Mouse (Mus musculus): ENCODE measurements around the gene Bcor. TPM values are rescaled to one million over a fixed set of nuclear protein-coding genes. Genes with fewer than 3 reads are reported as not detected.

Gene Bcor
- polyA plus RNA-seq, 1 experiment from 2014 or later, result 20.2 TPM

DNA sequence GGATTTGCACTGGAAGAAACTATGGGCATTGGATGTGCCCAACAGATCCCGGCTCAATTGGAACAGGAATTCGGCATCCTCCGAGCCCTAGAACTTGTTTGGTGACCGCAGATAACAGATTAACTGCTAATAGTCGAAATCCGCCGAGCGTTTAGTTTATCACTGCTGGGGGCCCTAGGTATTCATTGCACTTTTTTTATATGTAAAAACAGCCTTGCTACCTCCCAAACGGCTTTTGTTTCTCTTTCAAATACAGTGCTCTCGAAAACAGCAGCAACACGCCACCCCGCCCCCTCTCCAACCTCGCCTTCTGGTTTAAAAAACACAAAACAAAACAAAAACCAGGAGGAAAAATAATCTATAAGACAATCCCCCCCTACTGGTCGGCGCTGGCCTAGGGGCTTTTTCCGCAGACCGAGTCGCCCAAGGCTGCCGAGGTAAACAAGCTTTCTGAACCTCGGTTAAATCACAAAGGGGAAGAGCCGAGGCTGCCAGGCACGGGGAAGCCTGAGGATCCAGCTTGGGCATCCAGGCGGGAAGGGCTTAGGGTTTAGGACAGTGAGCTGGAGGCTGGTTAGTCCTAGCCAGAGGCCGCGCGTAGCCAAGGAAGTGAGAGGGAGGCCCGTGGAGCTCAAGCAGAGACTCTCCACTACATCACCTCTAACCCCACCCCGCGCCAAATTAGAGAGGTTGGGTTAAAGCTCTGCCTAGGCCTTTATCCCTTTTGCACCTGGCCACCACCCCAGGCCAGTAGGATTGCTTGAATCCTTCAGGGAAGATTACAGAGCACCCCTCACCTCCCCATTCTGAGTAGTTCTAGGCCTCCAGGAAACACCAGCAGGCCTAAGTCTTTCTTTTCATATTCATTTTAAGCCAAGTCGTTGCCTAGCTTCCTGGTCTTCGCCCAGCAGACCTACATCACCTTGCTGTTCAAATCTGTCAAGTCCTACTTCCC is 6.7 kb downstream of the Bcor start:
- Histone ChIP-seq H3K4me3 (ENCODE audit: low read depth, low read length) (no peak overlapping the region), H3K27me3 (ENCODE audit: control insufficient read depth, insufficient read depth, low read length) (peaks cover 57% of the 10 kb centered on the region), H3K36me3 (ENCODE audit: control insufficient read depth, insufficient read depth, low read length) (no peaks in the 10 kb centered on the region), H3K4me1 (ENCODE audit: control insufficient read depth, insufficient read depth, low read length) (peaks cover 20% of the 10 kb centered on the region), H3K27ac (ENCODE audit: low read depth, low read length) (no peak overlapping the region), H3K9ac (ENCODE audit: low read depth, low read length) (no peak overlapping the region), H3K4me2 (peak overlapping the region; percentile 69), H3K9me3 (replicated peaks; ENCODE audit: control insufficient read depth, low read length) (no peaks in the 10 kb centered on the region)
- 12% methylated on average over 31 of the region's 31 CpGs for WGBS (ENCODE audit: insufficient replicate concordance)
- no peak for ATAC-seq (replicated peaks; ENCODE audit: insufficient number of reproducible peaks, low FRiP score, low TSS enrichment)

DNA sequence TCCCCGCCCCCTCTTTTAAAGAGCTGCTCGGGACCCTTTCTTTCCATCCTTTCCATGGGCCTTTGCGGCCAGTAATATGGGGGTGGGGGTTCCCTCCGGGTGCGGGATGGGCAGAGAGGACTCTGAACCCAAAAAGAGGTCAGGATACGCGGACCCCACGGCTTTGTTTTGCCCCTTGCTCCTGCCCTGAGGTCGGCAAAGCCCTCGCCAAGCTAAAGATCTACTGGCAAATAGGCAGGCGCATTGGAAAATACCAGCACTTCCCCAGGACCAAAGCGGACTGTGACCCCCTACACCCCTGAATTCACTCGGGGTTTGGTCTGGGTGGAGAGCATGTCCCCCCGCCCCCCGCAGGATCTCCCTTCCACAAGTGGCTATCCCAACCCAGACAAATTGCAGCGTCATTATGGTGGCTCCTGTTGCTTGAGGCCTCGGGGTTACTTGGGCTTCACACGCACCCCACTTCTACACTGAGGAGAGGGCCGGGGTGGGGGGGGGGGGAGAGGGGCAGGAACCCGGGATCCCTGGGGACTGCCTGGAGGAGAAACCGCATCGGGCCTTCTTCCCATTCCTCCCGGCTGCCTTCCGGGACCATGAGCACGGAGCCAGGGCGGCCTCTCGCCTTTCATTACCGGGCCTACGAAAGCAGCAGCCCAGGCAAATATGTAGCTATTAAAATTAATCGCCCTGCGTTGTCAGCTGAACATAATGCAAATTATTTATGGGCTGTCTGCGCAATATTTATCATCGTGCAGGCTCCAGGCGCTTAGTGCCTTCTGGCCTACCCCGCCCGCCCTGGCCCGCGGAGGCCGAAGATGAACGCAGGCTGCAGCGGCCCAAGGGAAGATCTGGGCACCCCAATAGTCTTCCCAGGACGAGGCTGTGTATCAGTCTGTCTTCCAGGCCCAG is 7.9 kb downstream of the Bcor start:
- Histone ChIP-seq H3K36me3 (ENCODE audit: control insufficient read depth, insufficient read depth, low read length) (no peaks in the 10 kb centered on the region), H3K27me3 (ENCODE audit: control insufficient read depth, insufficient read depth, low read length) (peaks cover 48% of the 10 kb centered on the region), H3K27ac (ENCODE audit: low read depth, low read length) (no peak overlapping the region), H3K4me1 (ENCODE audit: control insufficient read depth, insufficient read depth, low read length) (peaks cover 20% of the 10 kb centered on the region), H3K4me3 (ENCODE audit: low read depth, low read length) (peak overlapping the region; percentile 38), H3K9ac (ENCODE audit: low read depth, low read length) (peak overlapping the region; percentile 65; the same call in 1 of the 2 replicates), H3K4me2 (peak overlapping the region; percentile 69), H3K9me3 (replicated peaks; ENCODE audit: control insufficient read depth, low read length) (no peaks in the 10 kb centered on the region)
- ATAC-seq (replicated peaks; ENCODE audit: insufficient number of reproducible peaks, low FRiP score, low TSS enrichment), result no peak
- WGBS (ENCODE audit: insufficient replicate concordance), result 8% methylated on average over 41 of the region's 42 CpGs

DNA sequence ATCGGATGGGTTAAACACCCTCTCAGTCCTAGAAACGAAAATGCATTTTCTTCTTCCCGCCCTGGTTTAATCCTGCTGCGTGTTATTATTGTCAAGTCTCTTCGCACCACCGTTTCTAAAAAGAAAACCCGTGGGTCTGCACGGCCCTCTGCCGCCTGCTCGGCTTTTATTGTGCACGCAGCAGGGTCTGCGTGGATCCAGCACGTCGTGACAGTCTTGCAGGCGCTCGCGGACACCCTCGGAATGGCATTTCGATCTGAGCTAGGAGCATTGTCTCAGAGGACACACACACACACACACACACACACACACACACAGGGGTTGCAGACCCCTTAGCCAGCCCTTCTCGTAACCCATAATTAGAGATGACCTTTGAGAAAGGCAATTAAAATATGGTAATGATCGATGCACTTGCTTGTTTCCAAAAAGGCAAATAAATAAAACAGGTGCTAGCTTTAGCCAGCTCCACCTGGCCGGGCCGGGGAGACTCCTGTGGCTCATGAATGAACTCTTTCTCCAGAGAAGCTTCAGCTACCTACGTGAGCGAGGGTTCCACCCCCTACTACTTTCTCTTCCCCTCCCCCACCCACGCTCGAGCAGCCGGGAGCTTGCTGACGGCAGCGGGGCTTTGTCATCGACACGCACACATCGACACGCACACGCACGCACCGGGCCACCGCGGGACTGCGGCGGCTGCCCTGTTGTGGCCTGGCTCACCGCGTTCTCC is 8.7 kb downstream of the Bcor start:
- H3K4me1 ChIP-seq (ENCODE audit: control insufficient read depth, insufficient read depth, low read length), result peaks cover 15% of the 10 kb centered on the region
- peaks cover 39% of the 10 kb centered on the region for H3K27me3 ChIP-seq (ENCODE audit: control insufficient read depth, insufficient read depth, low read length)
- peak overlapping the region; percentile 38 for H3K4me3 ChIP-seq (ENCODE audit: low read depth, low read length)
- no peaks in the 10 kb centered on the region for H3K9me3 ChIP-seq (replicated peaks; ENCODE audit: control insufficient read depth, low read length)
- WGBS (ENCODE audit: insufficient replicate concordance), result 4% methylated on average over 43 of the region's 43 CpGs
- no peak for ATAC-seq (replicated peaks; ENCODE audit: insufficient number of reproducible peaks, low FRiP score, low TSS enrichment)
- H3K9ac ChIP-seq (ENCODE audit: low read depth, low read length), result peak overlapping the region; percentile 65; the same call in 1 of the 2 replicates
- H3K4me2 ChIP-seq, result peak overlapping the region; percentile 69
- no peaks in the 10 kb centered on the region for H3K36me3 ChIP-seq (ENCODE audit: control insufficient read depth, insufficient read depth, low read length)
- H3K27ac ChIP-seq (ENCODE audit: low read depth, low read length), result no peak overlapping the region

DNA sequence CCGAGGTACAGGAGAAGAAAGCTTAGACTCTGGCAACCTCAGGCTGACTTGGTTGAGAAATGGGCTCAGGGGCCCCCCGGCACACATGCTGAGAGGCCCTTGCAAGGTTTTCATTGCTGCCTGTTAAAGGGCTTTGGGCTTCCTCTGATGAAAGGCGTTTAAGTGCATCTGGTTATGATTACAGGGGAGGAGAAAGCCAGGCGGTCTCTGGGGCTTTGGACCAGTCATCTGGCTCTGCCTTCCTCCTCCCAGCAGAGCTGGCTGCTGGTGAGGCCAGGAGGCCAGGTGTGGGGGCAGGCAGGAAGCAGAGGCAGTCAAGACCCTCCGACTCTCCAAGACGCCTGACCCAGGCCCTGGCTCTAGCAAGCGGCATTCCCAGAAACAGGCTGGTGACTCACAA is 9.7 kb downstream of the Bcor start:
- WGBS (ENCODE audit: insufficient replicate concordance), result 5% methylated on average over 7 of the region's 7 CpGs
- peaks cover 15% of the 10 kb centered on the region for H3K4me1 ChIP-seq (ENCODE audit: control insufficient read depth, insufficient read depth, low read length)
- H3K4me2 ChIP-seq, result peak overlapping the region; percentile 69
- no peaks in the 10 kb centered on the region for H3K36me3 ChIP-seq (ENCODE audit: control insufficient read depth, insufficient read depth, low read length)
- ATAC-seq (replicated peaks; ENCODE audit: insufficient number of reproducible peaks, low FRiP score, low TSS enrichment), result no peak
- H3K9ac ChIP-seq (ENCODE audit: low read depth, low read length), result no peak overlapping the region
- peaks cover 31% of the 10 kb centered on the region for H3K27me3 ChIP-seq (ENCODE audit: control insufficient read depth, insufficient read depth, low read length)
- no peak overlapping the region for H3K4me3 ChIP-seq (ENCODE audit: low read depth, low read length)
- no peak overlapping the region for H3K27ac ChIP-seq (ENCODE audit: low read depth, low read length)
- H3K9me3 ChIP-seq (replicated peaks; ENCODE audit: control insufficient read depth, low read length), result no peaks in the 10 kb centered on the region

DNA sequence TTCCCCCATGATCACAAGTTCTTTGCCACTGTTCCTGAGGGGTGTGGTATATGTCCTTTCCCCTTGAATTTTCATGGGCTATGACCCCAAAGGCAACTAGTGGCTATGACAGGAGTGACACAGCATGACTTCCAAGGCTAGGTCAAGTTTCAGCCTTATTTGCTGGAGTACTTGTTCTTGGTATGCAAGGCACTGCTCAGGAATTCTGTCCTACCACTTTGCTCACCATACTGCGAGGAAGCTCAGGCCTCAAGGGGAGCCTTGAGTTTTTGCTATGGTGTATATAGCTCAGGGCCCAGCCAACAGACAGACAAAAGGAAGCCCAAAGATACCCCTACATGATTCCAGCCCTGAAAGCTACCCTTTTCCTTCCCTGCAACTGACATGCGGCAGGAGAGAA is 13.9 kb downstream of the Bcor start:
- Histone ChIP-seq H3K27me3 (ENCODE audit: control insufficient read depth, insufficient read depth, low read length) (peaks cover 19% of the 10 kb centered on the region), H3K4me2 (no peak overlapping the region), H3K4me3 (ENCODE audit: low read depth, low read length) (no peak overlapping the region), H3K27ac (ENCODE audit: low read depth, low read length) (no peak overlapping the region), H3K36me3 (ENCODE audit: control insufficient read depth, insufficient read depth, low read length) (no peaks in the 10 kb centered on the region), H3K9me3 (replicated peaks; ENCODE audit: control insufficient read depth, low read length) (no peaks in the 10 kb centered on the region), H3K4me1 (ENCODE audit: control insufficient read depth, insufficient read depth, low read length) (peaks cover 8% of the 10 kb centered on the region), H3K9ac (ENCODE audit: low read depth, low read length) (no peak overlapping the region)
- ATAC-seq (replicated peaks; ENCODE audit: insufficient number of reproducible peaks, low FRiP score, low TSS enrichment), result no peak
- 59% methylated on average over 2 of the region's 2 CpGs for WGBS (ENCODE audit: insufficient replicate concordance)

DNA sequence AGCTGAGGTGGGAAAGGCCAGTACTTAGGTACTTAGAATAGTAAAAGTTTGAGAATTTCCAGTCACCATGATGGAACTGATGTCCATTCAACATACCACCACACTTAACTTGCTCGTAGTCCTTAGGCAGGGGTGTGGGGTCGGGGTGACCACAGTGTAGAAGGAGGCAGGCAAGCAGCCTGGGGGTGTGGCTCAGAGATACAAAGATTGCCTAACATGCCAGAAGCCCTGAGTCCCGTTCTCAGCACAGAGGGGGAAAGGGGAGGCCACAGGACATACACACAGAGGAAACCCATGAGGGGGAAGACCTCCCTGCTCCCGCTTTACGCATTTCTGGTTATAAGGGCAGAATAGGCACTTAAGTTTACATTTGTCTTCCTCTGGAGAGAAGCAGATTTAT is 17.3 kb downstream of the Bcor start:
- no peaks in the 10 kb centered on the region for H3K9me3 ChIP-seq (replicated peaks; ENCODE audit: control insufficient read depth, low read length)
- H3K27ac ChIP-seq (ENCODE audit: low read depth, low read length), result no peak overlapping the region
- no peak for ATAC-seq (replicated peaks; ENCODE audit: insufficient number of reproducible peaks, low FRiP score, low TSS enrichment)
- H3K4me1 ChIP-seq (ENCODE audit: control insufficient read depth, insufficient read depth, low read length), result peaks cover 4% of the 10 kb centered on the region
- H3K27me3 ChIP-seq (ENCODE audit: control insufficient read depth, insufficient read depth, low read length), result peaks cover 24% of the 10 kb centered on the region
- WGBS (ENCODE audit: insufficient replicate concordance), result 56% methylated on average over 5 of the region's 5 CpGs
- no peak overlapping the region for H3K9ac ChIP-seq (ENCODE audit: low read depth, low read length)
- no peak overlapping the region for H3K4me3 ChIP-seq (ENCODE audit: low read depth, low read length)
- no peaks in the 10 kb centered on the region for H3K36me3 ChIP-seq (ENCODE audit: control insufficient read depth, insufficient read depth, low read length)
- H3K4me2 ChIP-seq, result no peak overlapping the region

DNA sequence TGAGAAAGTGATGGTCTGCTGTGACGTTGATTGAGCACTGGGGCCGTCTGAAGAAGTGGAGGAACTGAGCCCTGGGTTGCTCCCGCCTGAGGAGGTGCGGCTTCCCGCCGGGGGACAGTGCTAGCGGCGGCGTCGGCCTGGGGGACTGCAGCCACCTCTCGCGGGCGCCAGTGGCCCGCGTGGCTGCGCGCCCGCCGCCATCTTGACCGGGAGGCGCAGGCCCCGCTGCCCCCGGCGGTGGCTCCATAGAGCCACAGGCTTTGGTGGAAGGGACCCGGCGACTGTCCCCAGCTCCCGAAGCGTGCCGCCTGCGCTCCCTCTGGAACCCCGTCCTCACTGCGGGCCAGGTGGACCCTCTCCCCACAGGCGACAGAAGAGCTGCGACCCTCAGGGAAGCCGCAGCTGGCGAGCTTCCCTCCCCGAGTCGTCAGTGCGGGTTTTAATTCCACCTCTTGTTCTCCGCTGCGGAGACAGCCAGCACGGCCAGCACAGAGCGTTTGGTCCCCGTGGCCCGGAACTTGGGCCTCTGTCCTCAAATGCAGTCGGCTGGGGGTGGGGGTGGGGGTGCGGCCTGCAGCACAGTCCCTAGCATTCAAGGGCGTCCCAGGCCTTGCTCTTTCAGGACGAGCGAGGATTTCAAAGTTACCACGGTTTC is 19.9 kb downstream of the Bcor start:
- 2% methylated on average over 46 of the region's 51 CpGs for WGBS (ENCODE audit: insufficient replicate concordance)
- Histone ChIP-seq H3K27me3 (ENCODE audit: control insufficient read depth, insufficient read depth, low read length) (peaks cover 44% of the 10 kb centered on the region), H3K4me2 (peak overlapping the region; percentile 64), H3K27ac (ENCODE audit: low read depth, low read length) (peak overlapping the region; percentile 57), H3K4me3 (ENCODE audit: low read depth, low read length) (peak overlapping the region; percentile 29), H3K36me3 (ENCODE audit: control insufficient read depth, insufficient read depth, low read length) (no peaks in the 10 kb centered on the region), H3K9me3 (replicated peaks; ENCODE audit: control insufficient read depth, low read length) (no peaks in the 10 kb centered on the region), H3K4me1 (ENCODE audit: control insufficient read depth, insufficient read depth, low read length) (peaks cover 9% of the 10 kb centered on the region), H3K9ac (ENCODE audit: low read depth, low read length) (peak overlapping the region; percentile 73)
- peak; percentile 36; the same call in 1 of the 2 replicates for ATAC-seq (replicated peaks; ENCODE audit: insufficient number of reproducible peaks, low FRiP score, low TSS enrichment)
